Mouse (Mus musculus) heart, adult 2 months (tissue): ENCODE results near the gene P2ry2. TPM values are rescaled to one million over a fixed set of nuclear protein-coding genes. Genes with fewer than 3 reads are reported as not detected.

Experiments
- DNase-seq, 2 experiments: peaks; one replicate each; pipeline ENCODE4 v3.0.0; 2021
- H3K27ac ChIP-seq: fragments of 200-600 bp; 2 replicates; pipeline ENCODE4 v1.8.1; 2022
- H3K27me3 ChIP-seq: fragments of 200-500 bp; 2 replicates; pipeline ENCODE4 v1.6.1; 2012; ENCODE audit warnings: mild to moderate bottlenecking, low read length, inconsistent platforms, mixed read lengths; ENCODE audit not compliant: control insufficient read depth, insufficient read depth
- H3K36me3 ChIP-seq: fragments of 200-500 bp; 2 replicates; pipeline ENCODE4 v1.6.1; 2012; ENCODE audit warnings: low read length, inconsistent platforms; ENCODE audit not compliant: control insufficient read depth, insufficient read depth
- H3K4me1 ChIP-seq: fragments of 200-500 bp; 2 replicates; pipeline ENCODE4 v1.6.1; 2011; ENCODE audit warnings: low read length; ENCODE audit not compliant: control insufficient read depth, insufficient read depth
- H3K4me3 ChIP-seq: fragments of 200-600 bp; 2 replicates; pipeline ENCODE4 v1.8.1; 2022
- H3K79me2 ChIP-seq: fragments of 200-500 bp; replicated peaks from 2 replicates; pipeline ENCODE4 v1.6.1; 2012; ENCODE audit warnings: mild to moderate bottlenecking, inconsistent platforms, low read length, moderate library complexity, mixed read lengths; ENCODE audit not compliant: control insufficient read depth, insufficient read depth
- H3K9ac ChIP-seq: fragments of 200-500 bp; 2 replicates; pipeline ENCODE4 v1.6.1; 2012; ENCODE audit warnings: low read depth, mild to moderate bottlenecking, control low read depth, inconsistent platforms, low read length, mixed read lengths
- CTCF ChIP-seq: fragments of 200-600 bp; IDR thresholded peaks from 2 replicates; pipeline ENCODE4 v1.8.1; 2022; ENCODE audit warnings: antibody characterized with exemption, mild to moderate bottlenecking, moderate library complexity
- EP300 ChIP-seq: fragments of 200-500 bp; IDR thresholded peaks from 2 replicates; pipeline ENCODE4 v1.6.1; 2011; ENCODE audit warnings: low read depth, low read length, control low read depth; ENCODE audit not compliant: insufficient read depth
- POLR2A ChIP-seq: fragments of 200-500 bp; IDR thresholded peaks from 2 replicates; pipeline ENCODE4 v1.6.1; 2011; ENCODE audit warnings: mild to moderate bottlenecking, low read depth, low read length, control low read depth; ENCODE audit not compliant: insufficient read depth
- WGBS: fragments of 180-500 bp; shearing (Covaris S2); methylation state at CpG from one replicate; pipeline ENCODE4 v1.1.7; 2018; 5-methylcytosine and 5-hydroxymethylcytosine counted together
- intact Hi-C: fragments of 180-260 bp; cut with DNase I; formaldehyde crosslinking; loops from one replicate; pipeline ENCODE4 v1.15.1; 2025
- polyA plus RNA-seq: library from polyadenylated mRNA; depleted of rRNA; stranded (reverse); fragments of >200 nt; gene quantifications from 2 replicates; pipeline ENCODE4 v1.2.3, GENCODE M21; 2012
- total RNA-seq, 2 experiments: library from RNA; stranded (reverse); gene quantifications; 2 replicates each; pipeline ENCODE4 v1.2.3; 2021

Gene P2ry2
- total and polyA plus RNA-seq, 3 experiments, result 22.3 to 40.4 (median 32.6) TPM

GRCm38 (mm10) chr7:101053136-101053535 lies 40.5 kb upstream of the P2ry2 start:
- Histone ChIP-seq H3K79me2 (no peaks in the 10 kb centered on the region), H3K4me1 (peaks cover 11% of the 10 kb centered on the region), H3K36me3 (no peaks in the 10 kb centered on the region), H3K27me3 (no peaks in the 10 kb centered on the region), H3K4me3 (no peak overlapping the region), H3K9ac (no peak overlapping the region), H3K27ac (no peak overlapping the region)
- 73% methylated on average over 2 of the region's 2 CpGs for WGBS
- TF ChIP-seq EP300, result no peak
- TF ChIP-seq CTCF, result no peak
- no peak for TF ChIP-seq POLR2A
- intact Hi-C loops, result loop anchor here (2.0 kb wide), 1 partner anchor 146 kb away; no protein-coding TSS in a partner anchor
- DNase-seq, result no peak

GRCm38 (mm10) chr7:101051551-101052221 lies 39.0 kb upstream of the P2ry2 start:
- H3K9ac ChIP-seq, result no peak overlapping the region
- H3K27me3 ChIP-seq, result no peaks in the 10 kb centered on the region
- no peaks in the 10 kb centered on the region for H3K36me3 ChIP-seq
- peak; percentile 99 for TF ChIP-seq CTCF
- no peak for TF ChIP-seq POLR2A
- peak; percentile 92 for TF ChIP-seq EP300
- H3K4me1 ChIP-seq, result peaks cover 13% of the 10 kb centered on the region
- peak overlapping the region; percentile 71 for H3K27ac ChIP-seq
- no peak overlapping the region for H3K4me3 ChIP-seq
- intact Hi-C loops, result loop anchor here (1.0 to 2.0 kb wide), 3 partner anchors 63 to 145 kb away; no protein-coding TSS in a partner anchor
- no peaks in the 10 kb centered on the region for H3K79me2 ChIP-seq
- 10% methylated on average over 11 of the region's 11 CpGs for WGBS
- DNase-seq, result peak; percentile 72 to 73

GRCm38 (mm10) chr7:101050724-101051550 lies 38.3 kb upstream of the P2ry2 start:
- no peaks in the 10 kb centered on the region for H3K79me2 ChIP-seq
- H3K4me1 ChIP-seq, result peaks cover 13% of the 10 kb centered on the region
- intact Hi-C loops, result loop anchor here (1.0 to 2.0 kb wide), 2 partner anchors 63 to 108 kb away; no protein-coding TSS in a partner anchor
- H3K4me3 ChIP-seq, result no peak overlapping the region
- 38% methylated on average over 13 of the region's 13 CpGs for WGBS
- no peaks in the 10 kb centered on the region for H3K27me3 ChIP-seq
- DNase-seq, result peak in 1 of 2 experiments; percentile 48
- H3K9ac ChIP-seq, result no peak overlapping the region
- no peak for TF ChIP-seq EP300
- no peak for TF ChIP-seq POLR2A
- no peak for TF ChIP-seq CTCF
- H3K36me3 ChIP-seq, result no peaks in the 10 kb centered on the region
- peak overlapping the region; percentile 59 for H3K27ac ChIP-seq

GRCm38 (mm10) chr7:101049326-101050087 lies 36.8 kb upstream of the P2ry2 start:
- intact Hi-C loops, result loop anchor here (2.0 kb wide), 2 partner anchors 37 to 107 kb away; partner anchors contain the start of gene P2ry2
- no peak overlapping the region for H3K4me3 ChIP-seq
- peak; percentile 71 to 86 for DNase-seq
- TF ChIP-seq EP300, result 0 out of 2 replicates have a peak, but pooled peaks have one; percentile 13
- TF ChIP-seq POLR2A, result peak; percentile 16; the same call in 1 of the 2 replicates
- TF ChIP-seq CTCF, result no peak
- no peak overlapping the region for H3K9ac ChIP-seq
- peak overlapping the region; percentile 89 for H3K27ac ChIP-seq
- no peaks in the 10 kb centered on the region for H3K27me3 ChIP-seq
- H3K79me2 ChIP-seq, result no peaks in the 10 kb centered on the region
- H3K36me3 ChIP-seq, result no peaks in the 10 kb centered on the region
- WGBS, result 47% methylated on average over 7 of the region's 7 CpGs
- H3K4me1 ChIP-seq, result peaks cover 13% of the 10 kb centered on the region

- H3K79me2 ChIP-seq, result no peaks in the 10 kb centered on the region
- H3K9ac ChIP-seq, result no peak overlapping the region
- intact Hi-C loops, result loop anchor here (2.0 kb wide), 1 partner anchor 35 kb away; the partner anchor contains the start of gene P2ry2
- H3K4me1 ChIP-seq, result peaks cover 13% of the 10 kb centered on the region
- H3K36me3 ChIP-seq, result no peaks in the 10 kb centered on the region
- no peak overlapping the region; the same call in 1 of the 2 replicates for H3K27ac ChIP-seq
- TF ChIP-seq CTCF (no peak), EP300 (no peak), POLR2A (no peak)
- DNase-seq, result no peak
- 87% methylated on average over 5 of the region's 5 CpGs for WGBS
- no peaks in the 10 kb centered on the region for H3K27me3 ChIP-seq
- no peak overlapping the region for H3K4me3 ChIP-seq
Observed at GRCm38 (mm10) chr7:101048247-101048646, 35.6 kb upstream of the P2ry2 start.
